Mouse (Mus musculus): Measurements from ENCODE around the gene Surf1.

DNA sequence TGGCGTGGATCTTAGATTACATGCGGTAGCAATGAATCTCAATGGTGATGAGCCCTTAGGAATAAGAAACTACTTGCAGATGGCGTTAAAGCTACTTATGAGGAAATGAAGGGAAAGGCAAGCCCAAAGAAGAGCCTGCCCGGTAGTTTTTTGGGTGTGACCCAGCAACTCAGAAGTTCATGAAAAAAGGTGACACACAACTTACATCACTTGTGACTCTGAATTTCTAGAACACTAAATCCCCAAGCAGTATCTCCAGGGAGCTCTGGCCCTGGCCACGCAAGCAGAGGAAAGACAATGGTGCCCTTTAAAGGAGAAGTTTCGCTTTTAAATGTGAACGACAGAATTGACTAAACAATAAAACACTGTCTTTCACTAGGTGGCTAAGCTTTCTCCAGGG, 13.0 kb downstream of the Surf1 start:
- TF ChIP-seq CTCF (IDR thresholded peaks at IDR 0.05) (no peak), EP300 (IDR thresholded peaks at IDR 0.05; ENCODE audit: insufficient read depth, low read depth, low read length) (no peak), POLR2A (IDR thresholded peaks at IDR 0.05; ENCODE audit: insufficient read depth, low read depth, low read length) (no peak)

All from heart, adult 2 months (tissue).